Mouse (Mus musculus): ENCODE data around the gene Ptpro. TPM values are rescaled to one million over a fixed set of nuclear protein-coding genes. Genes with fewer than 3 reads are reported as not detected.

The Ptpro gene
- polyA plus RNA-seq, 1 experiment from 2014 or later = 3.3 TPM

Other genes with a start within 250 kb of the Ptpro start
- 29.9 and 32.1 TPM in 2 replicates for gene Rerg, start 81.8 kb upstream of the Ptpro start, polyA plus RNA-seq (2015; fragmentation: Nextera tagmentation; extraction: Ambion mirVana)

All from stomach, embryonic 16.5 days (tissue).